Mouse (Mus musculus): ENCODE data around the gene Ythdf2. TPM values are rescaled to one million over a fixed set of nuclear protein-coding genes. Genes with fewer than 3 reads are reported as not detected.
"Not testable (repeated sequence)": the region's sequence is repeated elsewhere in the genome, so short reads cannot be mapped to it uniquely, and the experiment has no call there.

Ythdf2 gene
- polyA plus RNA-seq, 1 experiment from 2014 or later = 158 TPM

- Histone ChIP-seq H3K27ac (ENCODE audit: low read depth, low read length) (no peak overlapping the region), H3K4me3 (ENCODE audit: low read depth, low read length) (no peak overlapping the region), H3K4me2 (ENCODE audit: low read depth, low read length, severe bottlenecking) (no peak overlapping the region), H3K36me3 (ENCODE audit: control insufficient read depth, insufficient read depth, low read length) (peaks cover 13% of the 10 kb centered on the region), H3K9ac (ENCODE audit: low read length) (no peak overlapping the region), H3K27me3 (ENCODE audit: control insufficient read depth, insufficient read depth, low read length) (no peaks in the 10 kb centered on the region), H3K4me1 (replicated peaks; ENCODE audit: control insufficient read depth, insufficient read depth, low read length) (no peaks in the 10 kb centered on the region), H3K9me3 (ENCODE audit: control insufficient read depth, low read length) (no peaks in the 10 kb centered on the region)
- ATAC-seq (replicated peaks; ENCODE audit: low FRiP score) (no peak), DNase-seq (ENCODE audit: low spot score) (no peak)
- WGBS = 88% methylated on average over 5 of the region's 5 CpGs
Observed at GRCm38 (mm10) chr4:132247451-132247997, 35.4 kb upstream of the Ythdf2 start.

DNA sequence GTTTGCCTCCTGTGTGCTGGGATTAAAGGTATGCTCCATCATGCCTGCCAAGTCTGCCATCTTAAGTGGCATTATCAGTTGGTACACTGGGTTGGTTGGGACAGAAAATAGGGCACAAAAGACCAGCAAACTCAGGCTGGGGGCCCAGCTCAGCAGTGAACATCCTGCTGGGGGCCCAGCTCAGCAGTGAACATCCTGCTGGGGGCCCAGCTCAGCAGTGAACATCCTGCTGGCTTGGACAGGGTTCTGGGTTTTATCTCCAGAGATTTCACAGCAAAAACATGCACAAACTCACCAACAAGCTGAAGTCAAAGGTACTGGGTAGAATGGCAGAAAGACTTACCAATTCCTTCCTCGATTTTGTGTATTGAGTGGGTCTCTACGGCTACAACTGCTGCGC, 33.5 kb upstream of the Ythdf2 start:
- no peaks in the 10 kb centered on the region for H3K4me1 ChIP-seq (replicated peaks; ENCODE audit: control insufficient read depth, insufficient read depth, low read length)
- no peak overlapping the region for H3K4me3 ChIP-seq (ENCODE audit: low read depth, low read length)
- no peak for DNase-seq (ENCODE audit: low spot score)
- no peak overlapping the region for H3K27ac ChIP-seq (ENCODE audit: low read depth, low read length)
- H3K36me3 ChIP-seq (ENCODE audit: control insufficient read depth, insufficient read depth, low read length) = peaks cover 13% of the 10 kb centered on the region
- no peaks in the 10 kb centered on the region for H3K27me3 ChIP-seq (ENCODE audit: control insufficient read depth, insufficient read depth, low read length)
- H3K9ac ChIP-seq (ENCODE audit: low read length) = no peak overlapping the region
- ATAC-seq (replicated peaks; ENCODE audit: low FRiP score) = no peak
- no peak overlapping the region for H3K4me2 ChIP-seq (ENCODE audit: low read depth, low read length, severe bottlenecking)
- no peaks in the 10 kb centered on the region for H3K9me3 ChIP-seq (ENCODE audit: control insufficient read depth, low read length)
- 97% methylated on average over 3 of the region's 3 CpGs for WGBS

DNA sequence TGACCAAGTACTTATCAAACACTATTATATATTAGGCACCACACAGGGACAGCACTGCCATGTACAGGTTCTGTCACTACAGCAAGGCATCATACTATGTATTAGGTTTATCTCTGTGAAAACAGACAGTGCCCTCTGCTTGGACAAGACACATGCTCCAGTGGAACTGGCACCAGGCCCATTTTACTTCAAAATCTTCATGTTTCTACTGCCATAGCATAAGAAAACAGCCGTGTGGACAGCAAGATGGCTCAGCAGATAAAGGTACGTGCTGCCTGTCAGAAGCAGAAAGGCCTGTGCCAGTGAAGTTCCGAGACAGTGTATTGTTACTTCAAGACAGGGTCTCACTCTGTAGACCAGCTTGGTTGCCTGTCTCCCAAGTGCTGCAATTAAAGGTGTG, 29.1 kb upstream of the Ythdf2 start:
- Histone ChIP-seq H3K4me2 (ENCODE audit: low read depth, low read length, severe bottlenecking) (no peak overlapping the region), H3K4me3 (ENCODE audit: low read depth, low read length) (no peak overlapping the region), H3K9ac (ENCODE audit: low read length) (no peak overlapping the region), H3K36me3 (ENCODE audit: control insufficient read depth, insufficient read depth, low read length) (peaks cover 18% of the 10 kb centered on the region), H3K9me3 (ENCODE audit: control insufficient read depth, low read length) (no peaks in the 10 kb centered on the region), H3K27ac (ENCODE audit: low read depth, low read length) (no peak overlapping the region), H3K4me1 (replicated peaks; ENCODE audit: control insufficient read depth, insufficient read depth, low read length) (no peaks in the 10 kb centered on the region), H3K27me3 (ENCODE audit: control insufficient read depth, insufficient read depth, low read length) (no peaks in the 10 kb centered on the region)
- DNase-seq (ENCODE audit: low spot score) (no peak), ATAC-seq (replicated peaks; ENCODE audit: low FRiP score) (no peak)
- 94% methylated on average over 3 of the region's 3 CpGs for WGBS

DNA sequence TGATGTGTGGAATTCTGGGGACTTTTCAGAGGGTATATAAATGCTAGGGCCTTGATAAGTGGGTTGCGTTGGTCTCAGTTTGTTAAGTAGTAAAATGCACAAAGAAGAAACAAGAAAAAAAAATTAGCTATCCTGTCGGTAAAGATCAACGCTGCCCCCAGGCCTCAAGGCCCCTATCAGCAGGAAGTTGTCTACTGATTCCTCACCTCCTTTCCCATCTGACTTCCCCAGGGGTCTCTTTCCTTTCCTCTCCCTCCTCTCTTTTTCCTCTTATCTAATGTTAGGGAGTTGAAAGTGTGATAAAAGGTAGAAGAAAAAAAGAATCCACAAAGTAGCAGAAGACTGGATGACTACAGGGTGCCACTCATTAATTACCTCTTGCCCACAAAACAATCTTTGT, 28.3 kb upstream of the Ythdf2 start:
- H3K4me3 ChIP-seq (ENCODE audit: low read depth, low read length) = no peak overlapping the region
- H3K27ac ChIP-seq (ENCODE audit: low read depth, low read length) = no peak overlapping the region
- DNase-seq (ENCODE audit: low spot score) (no peak), ATAC-seq (replicated peaks; ENCODE audit: low FRiP score) (no peak)
- WGBS = 78% methylated on average over 3 of the region's 3 CpGs
- no peak overlapping the region for H3K9ac ChIP-seq (ENCODE audit: low read length)
- H3K4me1 ChIP-seq (replicated peaks; ENCODE audit: control insufficient read depth, insufficient read depth, low read length) = no peaks in the 10 kb centered on the region
- no peaks in the 10 kb centered on the region for H3K9me3 ChIP-seq (ENCODE audit: control insufficient read depth, low read length)
- no peak overlapping the region for H3K4me2 ChIP-seq (ENCODE audit: low read depth, low read length, severe bottlenecking)
- no peaks in the 10 kb centered on the region for H3K27me3 ChIP-seq (ENCODE audit: control insufficient read depth, insufficient read depth, low read length)
- H3K36me3 ChIP-seq (ENCODE audit: control insufficient read depth, insufficient read depth, low read length) = peaks cover 20% of the 10 kb centered on the region

DNA sequence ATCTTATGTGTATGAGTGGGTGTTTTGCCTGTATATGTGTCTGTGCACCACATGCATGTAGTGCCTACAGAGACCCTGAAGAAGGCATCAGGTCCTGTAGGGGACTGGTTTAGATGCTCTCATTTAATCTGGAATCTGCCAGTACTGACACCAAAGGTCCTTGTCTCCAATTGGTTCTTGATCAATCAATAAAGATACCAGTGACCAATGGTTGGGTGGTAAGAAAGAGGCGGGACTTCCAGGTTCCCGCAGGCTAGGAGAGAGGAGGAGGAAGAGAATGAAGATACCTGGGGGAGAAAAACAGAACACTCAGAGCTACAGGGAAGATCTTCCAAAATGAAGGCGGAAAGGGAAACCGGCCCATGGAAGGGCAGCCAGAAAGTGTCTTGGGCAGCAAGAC, 26.3 kb upstream of the Ythdf2 start:
- H3K4me3 ChIP-seq (ENCODE audit: low read depth, low read length) = no peak overlapping the region
- 98% methylated on average over 4 of the region's 4 CpGs for WGBS
- H3K27ac ChIP-seq (ENCODE audit: low read depth, low read length) = no peak overlapping the region
- no peak overlapping the region for H3K4me2 ChIP-seq (ENCODE audit: low read depth, low read length, severe bottlenecking)
- H3K9ac ChIP-seq (ENCODE audit: low read length) = no peak overlapping the region
- H3K4me1 ChIP-seq (replicated peaks; ENCODE audit: control insufficient read depth, insufficient read depth, low read length) = no peaks in the 10 kb centered on the region
- no peaks in the 10 kb centered on the region for H3K27me3 ChIP-seq (ENCODE audit: control insufficient read depth, insufficient read depth, low read length)
- no peak for DNase-seq (ENCODE audit: low spot score)
- H3K36me3 ChIP-seq (ENCODE audit: control insufficient read depth, insufficient read depth, low read length) = peaks cover 16% of the 10 kb centered on the region
- no peak for ATAC-seq (replicated peaks; ENCODE audit: low FRiP score)
- H3K9me3 ChIP-seq (ENCODE audit: control insufficient read depth, low read length) = no peaks in the 10 kb centered on the region

DNA sequence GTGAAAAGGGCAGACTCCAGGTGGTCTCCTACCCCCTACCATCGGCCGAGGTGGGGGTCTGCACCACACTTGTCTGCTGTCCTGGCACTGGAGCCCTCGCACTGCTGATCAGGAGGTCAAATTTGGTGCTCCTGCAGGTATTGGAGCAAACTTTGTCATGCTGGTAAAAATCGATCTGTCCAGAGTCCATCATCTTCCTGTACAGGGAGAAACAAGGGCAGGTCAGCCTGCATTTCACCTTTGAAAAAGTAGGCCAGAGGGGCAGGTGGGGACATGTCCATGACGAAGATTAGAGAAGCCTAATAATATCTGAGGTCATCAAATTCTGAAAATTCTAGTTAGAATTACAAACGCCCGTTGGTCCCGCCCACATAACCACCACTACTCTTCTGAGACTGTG, 22.6 kb upstream of the Ythdf2 start:
- Histone ChIP-seq H3K27me3 (ENCODE audit: control insufficient read depth, insufficient read depth, low read length) (no peaks in the 10 kb centered on the region), H3K4me3 (ENCODE audit: low read depth, low read length) (no peak overlapping the region), H3K36me3 (ENCODE audit: control insufficient read depth, insufficient read depth, low read length) (peaks cover 11% of the 10 kb centered on the region), H3K9me3 (ENCODE audit: control insufficient read depth, low read length) (no peaks in the 10 kb centered on the region), H3K4me2 (ENCODE audit: low read depth, low read length, severe bottlenecking) (no peak overlapping the region), H3K27ac (ENCODE audit: low read depth, low read length) (no peak overlapping the region), H3K4me1 (replicated peaks; ENCODE audit: control insufficient read depth, insufficient read depth, low read length) (no peaks in the 10 kb centered on the region), H3K9ac (ENCODE audit: low read length) (no peak overlapping the region)
- ATAC-seq (replicated peaks; ENCODE audit: low FRiP score) (no peak), DNase-seq (ENCODE audit: low spot score) (no peak)
- WGBS = 94% methylated on average over 8 of the region's 8 CpGs

DNA sequence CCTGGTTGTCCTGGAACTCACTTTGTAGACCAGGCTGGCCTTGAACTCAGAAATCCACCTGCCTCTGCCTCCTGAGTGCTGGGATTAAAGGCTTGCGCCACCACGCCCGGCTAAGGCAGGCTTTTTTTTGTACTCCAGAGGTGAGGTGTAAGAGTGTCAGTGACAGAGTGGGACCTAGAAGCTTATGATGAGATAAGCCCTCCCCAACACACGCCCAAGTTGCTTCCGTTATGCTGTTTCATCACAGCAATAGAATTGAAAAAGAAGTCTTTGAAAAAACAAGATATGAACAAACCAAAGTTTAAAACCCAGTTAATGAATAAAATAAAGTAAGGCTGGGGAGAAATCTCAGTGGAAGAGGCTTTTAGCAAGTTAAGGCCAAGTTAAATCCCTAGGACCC, 18.3 kb upstream of the Ythdf2 start:
- no peak for ATAC-seq (replicated peaks; ENCODE audit: low FRiP score)

GRCm38 (mm10) chr4:132222001-132222400, 9.9 kb upstream of the Ythdf2 start:
- 90% methylated on average over 5 of the region's 5 CpGs for WGBS

More for the DNA sequence above, 18.3 kb upstream of the Ythdf2 start:
- no peaks in the 10 kb centered on the region for H3K9me3 ChIP-seq (ENCODE audit: control insufficient read depth, low read length)
- no peak overlapping the region for H3K9ac ChIP-seq (ENCODE audit: low read length)
- no peaks in the 10 kb centered on the region for H3K4me1 ChIP-seq (replicated peaks; ENCODE audit: control insufficient read depth, insufficient read depth, low read length)
- no peaks in the 10 kb centered on the region for H3K27me3 ChIP-seq (ENCODE audit: control insufficient read depth, insufficient read depth, low read length)
- no peak for DNase-seq (ENCODE audit: low spot score)
- H3K4me3 ChIP-seq (ENCODE audit: low read depth, low read length) = no peak overlapping the region
- no peak overlapping the region for H3K4me2 ChIP-seq (ENCODE audit: low read depth, low read length, severe bottlenecking)
- no peak overlapping the region for H3K27ac ChIP-seq (ENCODE audit: low read depth, low read length)
- WGBS = 96% methylated on average over 5 of the region's 5 CpGs
- H3K36me3 ChIP-seq (ENCODE audit: control insufficient read depth, insufficient read depth, low read length) = peaks cover 15% of the 10 kb centered on the region; the same call in 1 of the 2 replicates

GRCm38 (mm10) chr4:132218439-132218838, 6.3 kb upstream of the Ythdf2 start:
- H3K4me3 ChIP-seq (ENCODE audit: low read depth, low read length); ATAC-seq (replicated peaks; ENCODE audit: low FRiP score); H3K36me3 ChIP-seq (ENCODE audit: control insufficient read depth, insufficient read depth, low read length); DNase-seq (ENCODE audit: low spot score); H3K9ac ChIP-seq (ENCODE audit: low read length); H3K27ac ChIP-seq (ENCODE audit: low read depth, low read length); H3K9me3 ChIP-seq (ENCODE audit: control insufficient read depth, low read length); H3K4me1 ChIP-seq (replicated peaks; ENCODE audit: control insufficient read depth, insufficient read depth, low read length); H3K4me2 ChIP-seq (ENCODE audit: low read depth, low read length, severe bottlenecking); H3K27me3 ChIP-seq (ENCODE audit: control insufficient read depth, insufficient read depth, low read length): not testable (repeated sequence)
- WGBS = 85% methylated on average over 4 of the region's 6 CpGs

More at GRCm38 (mm10) chr4:132222001-132222400, 9.9 kb upstream of the Ythdf2 start:
- H3K4me2 ChIP-seq (ENCODE audit: low read depth, low read length, severe bottlenecking); DNase-seq (ENCODE audit: low spot score); H3K27me3 ChIP-seq (ENCODE audit: control insufficient read depth, insufficient read depth, low read length); H3K4me1 ChIP-seq (replicated peaks; ENCODE audit: control insufficient read depth, insufficient read depth, low read length); H3K4me3 ChIP-seq (ENCODE audit: low read depth, low read length); H3K9me3 ChIP-seq (ENCODE audit: control insufficient read depth, low read length); H3K9ac ChIP-seq (ENCODE audit: low read length); ATAC-seq (replicated peaks; ENCODE audit: low FRiP score); H3K27ac ChIP-seq (ENCODE audit: low read depth, low read length); H3K36me3 ChIP-seq (ENCODE audit: control insufficient read depth, insufficient read depth, low read length): not testable (repeated sequence)
